Mouse (Mus musculus) activated CD4-positive, CD25-positive, alpha-beta regulatory T cell, adult 4 months (primary cell): Measurements from ENCODE around the gene Grifin. TPM values are rescaled to one million over a fixed set of nuclear protein-coding genes. Genes with fewer than 3 reads are reported as not detected.

Source experiments
- ATAC-seq: one replicate; pipeline ENCODE4 v1.8.0; 2017
- polyA plus RNA-seq, 2 experiments: library from polyadenylated mRNA; unstranded; fragments of 100-300 nt; shearing (Covaris generic); gene quantifications; one replicate each; pipeline ENCODE4 v1.2.1; 2017

Grifin gene
- polyA plus RNA-seq, 2 experiments from 2014 or later, result 0.98 to 3.8 TPM

- no peak for ATAC-seq
Observed at GRCm38 (mm10) chr5:140589082-140589774, 24.4 kb upstream of the Grifin start.

DNA sequence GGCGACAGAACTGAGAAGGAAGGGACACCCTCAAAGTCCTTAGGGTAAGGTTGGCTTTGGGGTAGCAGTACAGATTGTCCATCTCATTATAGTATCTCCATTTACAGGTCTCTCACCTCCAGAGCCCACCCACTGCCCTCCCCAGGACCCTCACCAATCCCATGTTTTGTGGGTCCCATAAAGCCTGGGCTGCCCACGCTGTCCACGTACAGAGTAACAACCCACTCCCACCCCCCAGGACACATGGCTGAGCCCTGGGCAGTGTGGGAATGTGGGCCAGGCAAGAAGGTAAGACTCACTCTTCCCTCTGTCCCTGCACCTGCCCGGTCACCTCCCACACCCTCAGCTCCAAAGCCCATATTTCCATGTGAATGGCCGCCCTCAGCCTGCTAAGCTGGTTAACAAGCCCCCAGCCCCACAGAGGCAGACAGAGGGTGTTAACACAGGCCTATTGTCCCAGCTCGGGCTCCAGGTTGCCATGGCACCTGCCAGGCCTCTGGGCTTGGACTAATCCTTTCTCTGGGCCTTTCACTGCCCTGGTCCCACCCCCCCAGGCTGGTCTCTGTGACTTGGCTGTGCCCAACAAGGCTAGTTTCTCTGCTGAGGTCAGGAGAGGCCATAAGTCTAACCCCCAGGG is 19.0 kb upstream of the Grifin start:
- ATAC-seq, result no peak

GRCm38 (mm10) chr5:140582995-140583731 is 18.3 kb upstream of the Grifin start:
- no peak for ATAC-seq

DNA sequence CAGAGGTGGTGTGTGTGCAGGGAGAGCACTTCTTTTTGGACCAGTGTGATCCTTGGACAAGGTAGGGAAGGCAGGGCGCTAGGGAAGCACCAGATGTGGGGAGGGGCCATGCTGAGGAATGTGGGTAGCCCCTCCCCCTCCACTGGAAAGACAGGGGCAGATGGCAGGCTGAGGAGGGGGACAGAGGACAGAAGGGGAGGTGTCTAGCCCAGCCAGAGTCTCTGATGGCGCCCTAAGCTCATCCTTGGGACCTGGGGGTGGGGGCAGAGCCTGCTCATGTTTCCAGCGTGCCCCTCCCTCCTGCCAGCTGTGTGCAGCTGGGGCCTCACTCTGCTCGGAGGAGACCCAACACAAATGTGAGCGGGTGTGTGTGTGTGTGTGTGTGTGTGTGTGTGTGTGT is 16.7 kb upstream of the Grifin start:
- ATAC-seq, result no peak

GRCm38 (mm10) chr5:140579771-140580170 is 14.9 kb upstream of the Grifin start:
- no peak for ATAC-seq

- ATAC-seq, result no peak
Observed at GRCm38 (mm10) chr5:140579221-140579620, 14.3 kb upstream of the Grifin start.

GRCm38 (mm10) chr5:140575381-140575866 is 10.6 kb upstream of the Grifin start:
- ATAC-seq, result peak; percentile 90

- ATAC-seq, result no peak
Observed at GRCm38 (mm10) chr5:140572611-140573010, 7.7 kb upstream of the Grifin start.

GRCm38 (mm10) chr5:140571673-140572072 is 6.8 kb upstream of the Grifin start:
- no peak for ATAC-seq

GRCm38 (mm10) chr5:140571201-140571600 is 6.3 kb upstream of the Grifin start:
- no peak for ATAC-seq

- peak; percentile 30 for ATAC-seq
Observed at GRCm38 (mm10) chr5:140570223-140570870, 5.5 kb upstream of the Grifin start.

GRCm38 (mm10) chr5:140569032-140569595 is 4.2 kb upstream of the Grifin start:
- ATAC-seq, result no peak

DNA sequence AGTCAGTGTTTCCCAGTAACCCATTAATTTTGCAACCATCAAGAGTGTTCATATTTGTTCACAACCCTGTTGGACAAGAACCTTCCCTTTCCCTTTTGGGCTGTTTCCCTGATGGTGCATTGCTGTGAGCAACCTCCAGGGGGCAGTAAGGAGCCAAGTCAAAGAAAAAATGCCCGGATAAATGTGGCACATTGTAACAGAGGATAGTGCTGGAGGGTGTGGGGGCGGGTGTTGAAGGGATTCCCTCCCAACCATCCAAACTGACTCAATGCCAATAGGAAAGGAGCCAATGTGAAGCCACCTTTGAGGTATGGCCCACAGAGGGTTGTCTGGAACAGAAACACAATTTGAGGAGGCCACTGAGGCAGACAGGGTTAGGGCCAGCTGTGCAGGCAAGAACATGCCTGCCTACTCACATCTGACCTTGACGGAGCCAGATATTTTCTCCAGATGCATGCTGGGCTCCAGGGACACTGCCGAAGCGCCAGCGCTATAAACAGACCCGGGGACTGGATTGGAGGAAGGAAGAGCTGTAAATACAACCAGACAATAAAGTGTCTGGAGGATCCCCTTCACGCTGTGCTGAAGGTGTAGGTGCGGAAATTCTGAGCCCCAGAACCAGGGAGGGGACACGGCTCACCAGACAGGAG is 3.6 kb upstream of the Grifin start:
- peak; percentile 18 for ATAC-seq

GRCm38 (mm10) chr5:140567751-140568150 is 2.9 kb upstream of the Grifin start:
- no peak for ATAC-seq

- ATAC-seq, result peak; percentile 91
Observed at GRCm38 (mm10) chr5:140567321-140567720, 2.5 kb upstream of the Grifin start.

DNA sequence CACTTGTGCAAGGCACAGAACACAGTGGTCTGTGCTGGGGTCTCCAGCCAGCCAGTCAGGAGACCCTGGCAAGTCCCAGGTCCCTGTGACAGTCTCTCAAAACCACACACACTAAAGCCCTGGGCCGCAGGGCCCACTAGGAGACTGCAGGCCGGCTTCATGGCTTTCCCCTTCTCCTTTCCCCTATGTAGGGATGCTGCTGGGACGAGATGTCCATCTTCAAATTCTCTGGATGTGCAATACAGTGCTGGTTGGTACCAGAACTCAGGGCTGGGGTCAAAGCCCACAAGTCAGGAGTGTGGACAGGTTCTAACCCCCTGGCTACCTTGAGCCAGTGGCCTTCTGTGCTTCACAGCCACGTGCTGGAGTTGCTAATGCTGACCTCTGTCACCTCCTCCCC is 1.4 kb upstream of the Grifin start:
- no peak for ATAC-seq

DNA sequence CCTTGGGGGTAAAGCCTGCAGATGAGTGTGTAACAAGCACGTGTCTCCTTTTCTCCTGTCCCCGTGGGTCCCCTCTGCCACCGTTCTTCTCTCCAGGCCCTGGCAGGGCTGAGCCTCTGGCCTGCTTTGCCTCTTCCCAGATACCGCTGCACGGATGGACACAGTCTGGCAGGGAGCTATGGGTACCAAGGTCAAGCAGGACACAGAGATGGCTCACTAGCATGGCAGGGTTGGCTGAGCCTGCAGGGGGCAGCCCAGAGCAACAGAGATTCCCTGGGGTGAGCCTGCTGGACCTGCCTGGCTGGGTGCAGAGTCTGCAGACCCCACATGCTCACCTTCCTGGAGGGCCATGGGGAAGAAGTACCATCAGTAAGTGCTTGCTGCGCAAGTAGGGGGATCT is 985 bp upstream of the Grifin start:
- ATAC-seq, result no peak

DNA sequence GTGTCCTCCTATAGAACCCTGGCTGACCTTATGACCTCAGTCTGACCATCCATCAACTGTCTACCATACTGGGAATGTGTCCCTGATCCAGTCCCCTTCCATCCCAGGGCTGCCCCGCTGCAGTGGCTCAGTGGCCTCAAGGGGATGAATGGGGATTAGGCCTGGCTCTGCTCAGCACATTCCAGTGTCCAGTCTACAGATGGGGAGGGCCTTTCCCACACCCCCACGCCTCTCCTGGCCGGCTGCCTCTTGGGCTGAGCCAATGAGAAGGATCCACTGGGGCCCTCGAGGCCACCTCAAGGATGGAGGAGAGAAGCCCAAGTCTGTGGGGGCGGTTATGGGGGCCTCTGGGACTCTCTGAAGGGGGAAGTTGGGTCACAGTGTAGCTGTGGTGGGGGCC is 580 bp upstream of the Grifin start:
- no peak for ATAC-seq

DNA sequence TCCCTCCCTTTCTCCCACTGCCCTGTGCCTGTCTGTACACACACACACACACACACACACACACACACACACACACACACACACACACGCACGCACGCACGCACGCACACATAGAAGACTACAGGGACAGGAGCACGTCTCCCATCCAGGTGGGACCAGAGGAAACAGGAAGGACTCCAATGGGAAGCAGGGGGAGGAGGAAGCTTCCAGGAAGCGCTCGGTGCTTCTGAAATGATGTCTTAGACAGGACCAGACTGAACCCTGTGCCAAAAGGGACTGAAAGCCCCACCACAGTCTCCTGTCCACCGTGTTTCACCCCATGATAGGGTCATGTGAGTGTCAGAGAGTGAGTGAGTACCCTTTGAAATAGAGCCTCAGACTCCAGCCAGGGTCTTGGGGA is 2.3 kb downstream of the Grifin start:
- no peak for ATAC-seq

- ATAC-seq, result no peak
Observed at GRCm38 (mm10) chr5:140556859-140557258, 8.0 kb downstream of the Grifin start.

DNA sequence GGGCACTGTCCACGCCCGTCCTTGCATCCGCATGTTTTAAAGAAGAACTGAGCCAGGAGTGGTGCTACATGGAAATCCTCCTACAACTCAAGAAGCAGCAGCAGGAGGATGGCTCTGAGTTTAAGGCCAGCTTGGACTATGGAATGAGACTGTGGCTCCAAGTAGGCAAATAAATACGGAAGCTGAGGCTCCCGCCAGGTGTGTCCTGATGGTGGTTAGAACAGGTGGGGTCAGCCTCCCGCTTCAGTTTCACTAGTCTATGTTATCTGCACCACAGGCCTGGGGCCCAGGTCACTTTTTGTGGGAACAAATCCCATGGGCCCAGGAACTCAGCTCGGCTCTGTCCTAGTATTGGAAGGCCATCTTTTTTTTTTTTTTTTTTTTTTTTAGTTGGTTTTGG is 11.2 kb downstream of the Grifin start:
- no peak for ATAC-seq
